Mouse (Mus musculus) kidney, embryonic 14.5 days (tissue): ENCODE data around the gene Aif1. TPM values are rescaled to one million over a fixed set of nuclear protein-coding genes. Genes with fewer than 3 reads are reported as not detected.

ENCODE experiments used
- ATAC-seq: fragments of 200-750 bp; cut with Nextera tagmentation; 2 replicates; pipeline ENCODE4 v1.8.0; 2017; ENCODE audit warnings: moderate number of reproducible peaks, mild to moderate bottlenecking, moderate TSS enrichment, moderate library complexity; ENCODE audit not compliant: low FRiP score, low TSS enrichment
- H3K27ac ChIP-seq: fragments of 300-500 bp; sonication (generic); 2 replicates; pipeline ENCODE4 v1.5.1; 2014; ENCODE audit warnings: low read depth, mild to moderate bottlenecking, low read length, moderate library complexity, mixed read lengths
- H3K27me3 ChIP-seq: fragments of 300-500 bp; sonication (generic); 2 replicates; pipeline ENCODE4 v1.6.1; 2014; ENCODE audit warnings: mild to moderate bottlenecking, low read length; ENCODE audit not compliant: control insufficient read depth, insufficient read depth
- H3K36me3 ChIP-seq: fragments of 300-500 bp; sonication (generic); 2 replicates; pipeline ENCODE4 v1.6.1; 2014; ENCODE audit warnings: low read length, mixed read lengths; ENCODE audit not compliant: control insufficient read depth, insufficient read depth
- H3K4me1 ChIP-seq: fragments of 300-500 bp; sonication (generic); 2 replicates; pipeline ENCODE4 v1.6.1; 2014; ENCODE audit warnings: low read length, mixed read lengths; ENCODE audit not compliant: control insufficient read depth, insufficient read depth
- H3K4me2 ChIP-seq: fragments of 300-500 bp; sonication (generic); replicated peaks from 2 replicates; pipeline ENCODE4 v1.6.1; 2014; ENCODE audit warnings: low read depth, mild to moderate bottlenecking, low read length
- H3K4me3 ChIP-seq: fragments of 300-500 bp; sonication (generic); 2 replicates; pipeline ENCODE4 v1.5.1; 2014; ENCODE audit warnings: mild to moderate bottlenecking, low read length
- H3K9ac ChIP-seq: fragments of 300-500 bp; sonication (generic); 2 replicates; pipeline ENCODE4 v1.6.1; 2014; ENCODE audit warnings: low read depth, mild to moderate bottlenecking, low read length, moderate library complexity
- H3K9me3 ChIP-seq: fragments of 300-500 bp; sonication (generic); 2 replicates; pipeline ENCODE4 v1.6.1; 2016; ENCODE audit warnings: low read length; ENCODE audit not compliant: control insufficient read depth
- WGBS: fragments of 180-500 bp; shearing (Covaris S2); extraction: QIAGEN DNeasy Blood & Tissue Kit; methylation state at CpG from one replicate; pipeline ENCODE4 v1.1.7; 2014; 5-methylcytosine and 5-hydroxymethylcytosine counted together
- polyA plus RNA-seq: library from polyadenylated mRNA; unstranded; fragments of >200 nt; fragmentation: Nextera tagmentation; extraction: Ambion mirVana; gene quantifications from 2 replicates; pipeline ENCODE4 v1.2.1, GENCODE M21; 2014

The Aif1 gene
- polyA plus RNA-seq, 1 experiment from 2014 or later = 10.9 TPM

- Histone ChIP-seq H3K9ac (no peak overlapping the region), H3K4me3 (no peak overlapping the region), H3K4me1 (no peaks in the 10 kb centered on the region), H3K4me2 (no peak overlapping the region), H3K27ac (no peak overlapping the region), H3K27me3 (no peaks in the 10 kb centered on the region), H3K36me3 (no peaks in the 10 kb centered on the region), H3K9me3 (no peaks in the 10 kb centered on the region)
- ATAC-seq = no peak
- 84% methylated on average over 12 of the region's 12 CpGs for WGBS
Observed at GRCm38 (mm10) chr17:35209785-35210535, 34.1 kb upstream of the Aif1 start.

- H3K4me2 ChIP-seq = no peak overlapping the region
- H3K4me1 ChIP-seq = no peaks in the 10 kb centered on the region
- no peak overlapping the region for H3K27ac ChIP-seq
- no peak overlapping the region for H3K4me3 ChIP-seq
- H3K9ac ChIP-seq = no peak overlapping the region
- WGBS = 47% methylated on average over 10 of the region's 10 CpGs
- peak; percentile 35; the same call in 1 of the 2 replicates for ATAC-seq
- H3K27me3 ChIP-seq = peaks cover 17% of the 10 kb centered on the region; the same call in 1 of the 2 replicates
- no peaks in the 10 kb centered on the region for H3K9me3 ChIP-seq
- H3K36me3 ChIP-seq = no peaks in the 10 kb centered on the region
Observed at GRCm38 (mm10) chr17:35205380-35205769, 29.5 kb upstream of the Aif1 start.

GRCm38 (mm10) chr17:35204494-35205379 is 28.9 kb upstream of the Aif1 start, which contains the start of gene Lta:
Gene Lta, minus strand, starts transcription at chr17:35205351.
- H3K4me2 ChIP-seq = no peak within 1 kb of the TSS
- H3K27me3 ChIP-seq = peaks cover 17% of the 10 kb centered on the region; the same call in 1 of the 2 replicates
- WGBS = 39% methylated on average over 20 of the region's 20 CpGs
- no peaks in the 10 kb centered on the region for H3K36me3 ChIP-seq
- ATAC-seq = 0 out of 2 replicates have a peak, but pooled peaks have one; percentile 6
- H3K9ac ChIP-seq = no peak within 1 kb of the TSS
- H3K4me1 ChIP-seq = no peaks in the 10 kb centered on the region
- no peaks in the 10 kb centered on the region for H3K9me3 ChIP-seq
- H3K27ac ChIP-seq = no peak within 1 kb of the TSS
- H3K4me3 ChIP-seq = no peak within 1 kb of the TSS

- whole genome bisulfite sequencing = 81% methylated on average over 4 of the region's 4 CpGs
- H3K27me3 ChIP-seq = peaks cover 22% of the 10 kb centered on the region
Observed at GRCm38 (mm10) chr17:35202442-35202841, 26.6 kb upstream of the Aif1 start.

GRCm38 (mm10) chr17:35201787-35202186 is 25.9 kb upstream of the Aif1 start, which contains the start of gene Tnf:
Gene Tnf, minus strand, starts transcription at chr17:35202007.
- Histone ChIP-seq H3K4me3 (no peak within 1 kb of the TSS), H3K4me1 (no peaks in the 10 kb centered on the region), H3K9me3 (no peaks in the 10 kb centered on the region), H3K36me3 (no peaks in the 10 kb centered on the region), H3K4me2 (no peak within 1 kb of the TSS), H3K27ac (no peak within 1 kb of the TSS), H3K9ac (no peak within 1 kb of the TSS), H3K27me3 (peaks cover 27% of the 10 kb centered on the region)
- no peak for ATAC-seq
- 28% methylated on average over 13 of the region's 13 CpGs for WGBS

More at GRCm38 (mm10) chr17:35202442-35202841, 26.6 kb upstream of the Aif1 start:
- no peaks in the 10 kb centered on the region for H3K36me3 ChIP-seq
- no peak overlapping the region for H3K27ac ChIP-seq
- ATAC-seq = no peak
- H3K9me3 ChIP-seq = no peaks in the 10 kb centered on the region
- H3K4me1 ChIP-seq = no peaks in the 10 kb centered on the region
- H3K4me3 ChIP-seq = no peak overlapping the region
- no peak overlapping the region for H3K4me2 ChIP-seq
- no peak overlapping the region for H3K9ac ChIP-seq

- WGBS = 61% methylated on average over 11 of the region's 11 CpGs
- Histone ChIP-seq H3K9ac (no peak overlapping the region), H3K36me3 (no peaks in the 10 kb centered on the region), H3K27ac (no peak overlapping the region), H3K27me3 (peaks cover 34% of the 10 kb centered on the region), H3K4me3 (no peak overlapping the region), H3K9me3 (no peaks in the 10 kb centered on the region), H3K4me2 (no peak overlapping the region), H3K4me1 (peaks cover 2% of the 10 kb centered on the region)
- no peak for ATAC-seq
Observed at GRCm38 (mm10) chr17:35201128-35201527, 25.3 kb upstream of the Aif1 start.

GRCm38 (mm10) chr17:35200398-35200797 is 24.5 kb upstream of the Aif1 start:
- WGBS = 90% methylated on average over 11 of the region's 11 CpGs
- Histone ChIP-seq H3K36me3 (no peaks in the 10 kb centered on the region), H3K9me3 (no peaks in the 10 kb centered on the region), H3K27me3 (peaks cover 40% of the 10 kb centered on the region), H3K4me2 (no peak overlapping the region), H3K4me3 (no peak overlapping the region), H3K4me1 (peaks cover 8% of the 10 kb centered on the region), H3K9ac (no peak overlapping the region), H3K27ac (no peak overlapping the region)
- ATAC-seq = no peak

GRCm38 (mm10) chr17:35198946-35199345 is 23.1 kb upstream of the Aif1 start:
- peaks cover 52% of the 10 kb centered on the region for H3K27me3 ChIP-seq

More at GRCm38 (mm10) chr17:35198946-35199345, 23.1 kb upstream of the Aif1 start:
- ATAC-seq = no peak
- 20% methylated on average over 8 of the region's 8 CpGs for WGBS
- H3K36me3 ChIP-seq = no peaks in the 10 kb centered on the region
- H3K4me3 ChIP-seq = no peak overlapping the region
- no peak overlapping the region for H3K9ac ChIP-seq
- H3K27ac ChIP-seq = no peak overlapping the region
- no peaks in the 10 kb centered on the region for H3K9me3 ChIP-seq
- H3K4me1 ChIP-seq = peaks cover 12% of the 10 kb centered on the region
- no peak overlapping the region for H3K4me2 ChIP-seq
